Mouse (Mus musculus): ENCODE data around the gene Lmo4.

DNA sequence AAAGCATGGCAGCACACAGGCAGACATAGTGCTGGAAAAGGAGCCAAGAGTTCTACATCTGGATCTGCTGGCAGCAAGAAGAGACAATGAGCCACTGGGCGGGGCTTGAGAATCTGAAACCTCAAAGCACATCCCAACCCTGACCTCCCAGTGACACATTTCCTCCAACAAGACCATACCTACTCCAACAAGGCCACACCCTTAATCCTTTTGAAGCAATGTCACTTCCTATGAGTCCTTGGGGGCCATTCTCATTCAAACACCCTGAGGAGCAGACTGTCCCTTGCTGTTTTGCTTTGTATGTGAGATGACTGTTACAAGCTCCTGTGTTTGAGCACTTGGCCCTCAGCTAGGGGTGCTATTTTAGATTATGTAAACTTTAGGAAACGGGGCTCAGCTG is 33.3 kb downstream of the Lmo4 start:
- TF ChIP-seq CTCF (IDR thresholded peaks at IDR 0.05; ENCODE audit: extremely low read depth, insufficient read depth, low read length): no peak
- TF ChIP-seq POLR2A (IDR thresholded peaks at IDR 0.05; ENCODE audit: extremely low read depth, insufficient read depth, low read length): no peak
